In the genomic region with DNA sequence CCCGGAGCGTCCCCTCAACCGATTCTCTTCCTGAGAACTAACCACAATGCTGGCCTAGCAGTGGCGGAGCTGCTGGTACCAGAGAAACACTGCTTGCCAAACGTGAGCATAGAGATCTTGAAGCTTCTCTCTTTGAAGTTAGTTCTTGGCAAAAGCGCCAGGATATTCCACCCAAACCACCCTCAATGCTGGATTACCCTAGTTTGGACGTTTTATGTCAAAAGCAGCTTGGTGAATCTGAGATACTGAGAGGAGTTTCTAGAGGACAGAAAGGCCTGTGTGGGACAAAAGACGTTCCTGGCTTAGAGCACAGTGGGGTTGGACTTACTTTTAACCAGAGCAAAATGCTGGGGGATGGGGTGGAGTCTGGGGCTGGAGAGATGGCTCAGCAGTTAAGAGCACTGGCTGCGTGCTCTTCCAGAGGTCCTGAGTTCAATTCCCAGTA, we compare ENCODE assay signal across 8 mouse cellular contexts. TPM values are rescaled to one million over a fixed set of nuclear protein-coding genes. Genes with fewer than 3 reads are reported as not detected.
DNase-seq lines count a peak whose midpoint lies in the region; ATAC-seq lines count a peak whose summit lies in the region.

No protein-coding gene starts in this region.

- H3K4me3 ChIP-seq in kidney, embryonic 15.5 days (replicated peaks), result peak overlapping the region; percentile 86
- H3K4me3 ChIP-seq in forebrain, embryonic 12.5 days (replicated peaks), result peak overlapping the region; percentile 68
- peak overlapping the region; percentile 74 for H3K4me3 ChIP-seq in limb, embryonic 15.5 days
- H3K4me3 ChIP-seq in neural tube, embryonic 14.5 days (ENCODE audit: low read depth, low read length), result peak overlapping the region; percentile 76

- H3K27ac ChIP-seq in kidney, embryonic 15.5 days, result peak overlapping the region; percentile 89
- H3K27ac ChIP-seq in forebrain, embryonic 12.5 days, result peak overlapping the region; percentile 82
- peak overlapping the region; percentile 75 for H3K27ac ChIP-seq in limb, embryonic 15.5 days
- H3K27ac ChIP-seq in neural tube, embryonic 14.5 days (ENCODE audit: low read depth, low read length), result peak overlapping the region; percentile 79

- no peaks in the 10 kb centered on the region for H3K9me3 ChIP-seq in kidney, embryonic 15.5 days (replicated peaks)
- no peaks in the 10 kb centered on the region for H3K9me3 ChIP-seq in forebrain, embryonic 12.5 days
- H3K9me3 ChIP-seq in limb, embryonic 15.5 days, result no peaks in the 10 kb centered on the region
- H3K9me3 ChIP-seq in neural tube, embryonic 14.5 days (ENCODE audit: control insufficient read depth, low read length), result no peaks in the 10 kb centered on the region

- H3K9ac ChIP-seq in kidney, embryonic 15.5 days, result peak overlapping the region; percentile 75
- H3K9ac ChIP-seq in forebrain, embryonic 12.5 days, result peak overlapping the region; percentile 76
- peak overlapping the region; percentile 60 for H3K9ac ChIP-seq in limb, embryonic 15.5 days
- peak overlapping the region; percentile 89 for H3K9ac ChIP-seq in neural tube, embryonic 14.5 days (replicated peaks; ENCODE audit: low read depth, low read length)

- peak; percentile 16; the same call in 1 of the 2 replicates for ATAC-seq in kidney, embryonic 15.5 days (replicated peaks; ENCODE audit: low FRiP score)
- peak; percentile 24; the same call in 1 of the 2 replicates for ATAC-seq in forebrain, embryonic 12.5 days (ENCODE audit: low FRiP score)
- ATAC-seq in limb, embryonic 15.5 days (ENCODE audit: insufficient number of reproducible peaks, low FRiP score, low TSS enrichment, low read depth), result 0 out of 2 replicates have a peak, but pooled peaks have one; percentile 30
- ATAC-seq in neural tube, embryonic 14.5 days (ENCODE audit: low read depth), result peak; percentile 13; the same call in 1 of the 2 replicates

- H3K27me3 ChIP-seq in kidney, embryonic 15.5 days, result no peaks in the 10 kb centered on the region
- no peaks in the 10 kb centered on the region for H3K27me3 ChIP-seq in forebrain, embryonic 12.5 days
- no peaks in the 10 kb centered on the region for H3K27me3 ChIP-seq in limb, embryonic 15.5 days
- no peaks in the 10 kb centered on the region for H3K27me3 ChIP-seq in neural tube, embryonic 14.5 days (ENCODE audit: control insufficient read depth, insufficient read depth, low read length)

- H3K4me2 ChIP-seq in kidney, embryonic 15.5 days, result peak overlapping the region; percentile 90
- peak overlapping the region; percentile 85 for H3K4me2 ChIP-seq in forebrain, embryonic 12.5 days
- peak overlapping the region; percentile 90 for H3K4me2 ChIP-seq in limb, embryonic 15.5 days
- peak overlapping the region; percentile 53 for H3K4me2 ChIP-seq in neural tube, embryonic 14.5 days (ENCODE audit: low read depth, low read length)

- no peak for DNase-seq in kidney, adult 9 months
- peak; percentile 64 for DNase-seq in MEL-GATA-1-ER (ENCODE audit: extremely low read depth, low read depth)
- DNase-seq in testis, postnatal 10 days (ENCODE audit: low spot score), result no peak
- DNase-seq in frontal cortex, postnatal 10 days (ENCODE audit: low spot score in 2 of 2), result no peak

- WGBS in kidney, embryonic 15.5 days, result 3% methylated on average over 9 of the region's 9 CpGs
- WGBS in forebrain, embryonic 12.5 days, result 2% methylated on average over 9 of the region's 9 CpGs
- WGBS in limb, embryonic 15.5 days, result 6% methylated on average over 9 of the region's 9 CpGs
- 5% methylated on average over 9 of the region's 9 CpGs for WGBS in neural tube, embryonic 14.5 days

- no peaks in the 10 kb centered on the region for H3K36me3 ChIP-seq in kidney, embryonic 15.5 days
- no peaks in the 10 kb centered on the region for H3K36me3 ChIP-seq in forebrain, embryonic 12.5 days (replicated peaks)
- H3K36me3 ChIP-seq in limb, embryonic 15.5 days, result 0 out of 2 replicates have a peak, but pooled peaks cover under 1% of the 10 kb centered on the region
- H3K36me3 ChIP-seq in neural tube, embryonic 14.5 days (ENCODE audit: control insufficient read depth, insufficient read depth, low read length), result no peaks in the 10 kb centered on the region

- peaks cover 22% of the 10 kb centered on the region for H3K4me1 ChIP-seq in kidney, embryonic 15.5 days
- peaks cover 12% of the 10 kb centered on the region for H3K4me1 ChIP-seq in forebrain, embryonic 12.5 days
- H3K4me1 ChIP-seq in limb, embryonic 15.5 days, result peaks cover 9% of the 10 kb centered on the region
- no peaks in the 10 kb centered on the region; the same call in 1 of the 2 replicates for H3K4me1 ChIP-seq in neural tube, embryonic 14.5 days (ENCODE audit: control insufficient read depth, insufficient read depth, low read length)

RNA-seq across cellular contexts. Expression of gene Nxpe3, which starts 0.6 kb away (rescaled TPM):
- polyA plus RNA-seq in kidney, embryonic 15.5 days (2015; fragmentation: Nextera tagmentation; extraction: Ambion mirVana), result 1.6 and 1.9 TPM in 2 replicates
- 0.87 and 0.93 TPM in 2 replicates for polyA plus RNA-seq in forebrain, embryonic 12.5 days (2016; fragmentation: Nextera tagmentation; extraction: Ambion mirVana)
- polyA plus RNA-seq in limb, embryonic 15.5 days (2015; fragmentation: Nextera tagmentation; extraction: Ambion mirVana), result 0.45 and 0.59 TPM in 2 replicates
- polyA plus RNA-seq in neural tube, embryonic 14.5 days (2014; fragmentation: Nextera tagmentation; extraction: Ambion mirVana), result 1.3 TPM in 2 replicates

RNA-seq across cellular contexts. Expression of gene Cep97, which starts 39.0 kb away (rescaled TPM):
- polyA plus RNA-seq in kidney, embryonic 15.5 days (2015; fragmentation: Nextera tagmentation; extraction: Ambion mirVana), result 13.0 and 13.7 TPM in 2 replicates
- polyA plus RNA-seq in forebrain, embryonic 12.5 days (2016; fragmentation: Nextera tagmentation; extraction: Ambion mirVana), result 19.9 and 22.9 TPM in 2 replicates
- 7.2 and 8.6 TPM in 2 replicates for polyA plus RNA-seq in limb, embryonic 15.5 days (2015; fragmentation: Nextera tagmentation; extraction: Ambion mirVana)
- 18.4 and 18.9 TPM in 2 replicates for polyA plus RNA-seq in neural tube, embryonic 14.5 days (2014; fragmentation: Nextera tagmentation; extraction: Ambion mirVana)

RNA-seq across cellular contexts. Expression of gene Nfkbiz, which starts 57.0 kb away (rescaled TPM):
- 3.8 and 4.3 TPM in 2 replicates for polyA plus RNA-seq in kidney, embryonic 15.5 days (2015; fragmentation: Nextera tagmentation; extraction: Ambion mirVana)
- polyA plus RNA-seq in forebrain, embryonic 12.5 days (2016; fragmentation: Nextera tagmentation; extraction: Ambion mirVana), result 1.5 and 1.8 TPM in 2 replicates
- polyA plus RNA-seq in limb, embryonic 15.5 days (2015; fragmentation: Nextera tagmentation; extraction: Ambion mirVana), result 4.6 TPM in 2 replicates
- polyA plus RNA-seq in neural tube, embryonic 14.5 days (2014; fragmentation: Nextera tagmentation; extraction: Ambion mirVana), result 1.8 and 2.2 TPM in 2 replicates
